29 mouse cellular contexts compared by ENCODE assay signal in the genomic region with DNA sequence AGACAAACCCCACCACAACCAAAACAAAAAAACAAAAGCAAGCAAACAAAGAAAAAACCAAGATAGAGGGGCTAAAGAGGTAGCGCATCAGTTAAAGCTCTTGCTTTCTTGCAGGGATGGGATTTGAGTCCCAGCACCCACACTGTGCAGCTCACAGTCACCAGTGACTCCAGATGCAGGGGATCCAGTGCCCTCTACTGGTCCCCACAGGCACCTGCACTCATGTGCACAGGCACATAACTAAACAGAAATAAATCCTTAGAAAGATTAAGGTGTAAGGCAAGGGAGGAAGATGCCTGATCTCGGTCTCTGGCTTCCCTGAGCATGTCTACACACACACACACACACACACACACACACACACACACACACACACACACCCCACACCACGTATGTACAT.
A peak's percentile ranks its signal among the peaks of the same experiment; 100 is the strongest.
DNase-seq lines count a peak whose midpoint lies in the region; ATAC-seq and TF ChIP-seq lines count a peak whose summit lies in the region.
"Had no signal": no experiment of that assay in that cellular context is flagged by ENCODE, and none has a peak within 500 bp of the region (broad histone marks: within the 10 kb centered on the region; RNA-seq: fewer than 3 reads in every experiment).

No protein-coding gene starts in this region.

- H3K4me3 ChIP-seq in hindbrain, postnatal 0 days (ENCODE audit: low read length): no peak overlapping the region
- H3K4me3 ChIP-seq in hindbrain, embryonic 13.5 days: no peak overlapping the region
- no peak overlapping the region for H3K4me3 ChIP-seq in midbrain, postnatal 0 days (ENCODE audit: low read depth, low read length)
- H3K4me3 ChIP-seq in midbrain, embryonic 10.5 days: no peak overlapping the region
- H3K4me3 ChIP-seq: erythroblast, embryonic 14.5 days; heart, embryonic 13.5 days; hindbrain, embryonic 10.5 days; left cerebral cortex, adult 2 months; limb, embryonic 13.5 days; liver, embryonic 15.5 days; midbrain, embryonic 15.5 days had no signal

- no peak overlapping the region for H3K27ac ChIP-seq in hindbrain, postnatal 0 days
- no peak overlapping the region for H3K27ac ChIP-seq in hindbrain, embryonic 13.5 days
- H3K27ac ChIP-seq in midbrain, postnatal 0 days (ENCODE audit: low read depth, low read length): no peak overlapping the region
- no peak overlapping the region for H3K27ac ChIP-seq in midbrain, embryonic 10.5 days (replicated peaks)
- H3K27ac ChIP-seq: heart, embryonic 13.5 days; hindbrain, embryonic 10.5 days; left cerebral cortex, adult 2 months; limb, embryonic 13.5 days; liver, embryonic 15.5 days; midbrain, embryonic 15.5 days had no signal

- DNase-seq in hindbrain, postnatal 0 days (ENCODE audit: low spot score): no peak
- DNase-seq in midbrain, postnatal 0 days (ENCODE audit: low spot score): no peak
- no peak for DNase-seq in midbrain, embryonic 10.5 days (ENCODE audit: low spot score)
- DNase-seq in ZHBTc4 (ENCODE audit: low read depth, low spot score): peak; percentile 50
- no peak for DNase-seq in retina, postnatal 1 day
- DNase-seq in right cerebral cortex, postnatal 10 days (ENCODE audit: low spot score in 2 of 2): no peak
- DNase-seq: adrenal gland, postnatal 10 days; cerebellum, adult 11-12 months; cerebellum, adult 9-11 months; embryo, embryonic 11 days; gastrocnemius, postnatal 10 days; heart, postnatal 10 days; kidney, adult 11 months; kidney, postnatal 14 days; lung, embryonic 14.5 days; lung, postnatal 14 days; right cerebral cortex, adult 18-20 months; thymus, adult 18-20 months; thymus, postnatal 25 days had no signal

- TF ChIP-seq CTCF in hindbrain, postnatal 0 days (IDR thresholded peaks at IDR 0.05; ENCODE audit: low read depth): peak; percentile 31
- peak; percentile 14; the same call in 1 of the 2 replicates for TF ChIP-seq CTCF in midbrain, postnatal 0 days (IDR thresholded peaks at IDR 0.05)

- H3K9me3 ChIP-seq in hindbrain, postnatal 0 days (ENCODE audit: low read length): no peaks in the 10 kb centered on the region
- no peaks in the 10 kb centered on the region; the same call in 1 of the 2 replicates for H3K9me3 ChIP-seq in hindbrain, embryonic 13.5 days
- H3K9me3 ChIP-seq in midbrain, postnatal 0 days (ENCODE audit: low read length): no peaks in the 10 kb centered on the region
- H3K9me3 ChIP-seq in midbrain, embryonic 10.5 days (replicated peaks): peaks cover 13% of the 10 kb centered on the region
- H3K9me3 ChIP-seq: liver, embryonic 15.5 days; midbrain, embryonic 15.5 days had no signal

- no peaks in the 10 kb centered on the region for H3K36me3 ChIP-seq in hindbrain, postnatal 0 days (ENCODE audit: insufficient read depth, low read length)
- H3K36me3 ChIP-seq in hindbrain, embryonic 13.5 days: no peaks in the 10 kb centered on the region
- H3K36me3 ChIP-seq in midbrain, postnatal 0 days (ENCODE audit: insufficient read depth, low read length): no peaks in the 10 kb centered on the region
- H3K36me3 ChIP-seq in midbrain, embryonic 10.5 days: peaks cover 65% of the 10 kb centered on the region
- H3K36me3 ChIP-seq: liver, embryonic 15.5 days; midbrain, embryonic 15.5 days had no signal

- H3K27me3 ChIP-seq in hindbrain, postnatal 0 days (ENCODE audit: insufficient read depth, low read length): no peaks in the 10 kb centered on the region
- H3K27me3 ChIP-seq in hindbrain, embryonic 13.5 days: no peaks in the 10 kb centered on the region
- no peaks in the 10 kb centered on the region for H3K27me3 ChIP-seq in midbrain, postnatal 0 days (ENCODE audit: insufficient read depth, low read length)
- H3K27me3 ChIP-seq in midbrain, embryonic 10.5 days (ENCODE audit: low read depth, poor library complexity, severe bottlenecking): no peaks in the 10 kb centered on the region
- H3K27me3 ChIP-seq: heart, embryonic 13.5 days; limb, embryonic 13.5 days; liver, embryonic 15.5 days; midbrain, embryonic 15.5 days had no signal

- ATAC-seq in hindbrain, postnatal 0 days: no peak
- ATAC-seq in hindbrain, embryonic 13.5 days (ENCODE audit: low FRiP score): no peak
- ATAC-seq in midbrain, postnatal 0 days (ENCODE audit: low FRiP score): no peak
- ATAC-seq: forebrain, embryonic 16.5 days; hindbrain, embryonic 16.5 days; midbrain, embryonic 15.5 days had no signal

- no peaks in the 10 kb centered on the region for H3K4me1 ChIP-seq in hindbrain, postnatal 0 days (ENCODE audit: insufficient read depth, low read length)
- H3K4me1 ChIP-seq in hindbrain, embryonic 13.5 days (replicated peaks): 0 out of 2 replicates have a peak, but pooled peaks cover 4% of the 10 kb centered on the region
- H3K4me1 ChIP-seq in midbrain, postnatal 0 days (ENCODE audit: insufficient read depth, low read length): 0 out of 2 replicates have a peak, but pooled peaks cover 2% of the 10 kb centered on the region
- no peaks in the 10 kb centered on the region for H3K4me1 ChIP-seq in midbrain, embryonic 10.5 days
- H3K4me1 ChIP-seq: heart, embryonic 13.5 days; hindbrain, embryonic 10.5 days; liver, embryonic 15.5 days; midbrain, embryonic 15.5 days had no signal

- H3K4me2 ChIP-seq in hindbrain, postnatal 0 days (ENCODE audit: low read depth, low read length): no peak overlapping the region
- no peak overlapping the region for H3K4me2 ChIP-seq in hindbrain, embryonic 13.5 days
- H3K4me2 ChIP-seq in midbrain, postnatal 0 days (ENCODE audit: low read depth, low read length, poor library complexity, severe bottlenecking): no peak overlapping the region
- H3K4me2 ChIP-seq: heart, embryonic 13.5 days; limb, embryonic 13.5 days; liver, embryonic 15.5 days; lung, embryonic 14.5 days; midbrain, embryonic 15.5 days had no signal

- no peak overlapping the region for H3K9ac ChIP-seq in hindbrain, postnatal 0 days (replicated peaks; ENCODE audit: low read length)
- H3K9ac ChIP-seq in hindbrain, embryonic 13.5 days: no peak overlapping the region
- H3K9ac ChIP-seq in midbrain, postnatal 0 days (replicated peaks; ENCODE audit: low read length, poor library complexity, severe bottlenecking): no peak overlapping the region
- H3K9ac ChIP-seq: heart, embryonic 13.5 days; limb, embryonic 13.5 days; liver, embryonic 15.5 days; lung, embryonic 14.5 days; midbrain, embryonic 15.5 days had no signal

- WGBS in hindbrain, postnatal 0 days: 93% methylated on average over 3 of the region's 3 CpGs
- 99% methylated on average over 3 of the region's 3 CpGs for WGBS in hindbrain, embryonic 13.5 days
- WGBS in midbrain, postnatal 0 days: 98% methylated on average over 3 of the region's 3 CpGs
- 98% methylated on average over 2 of the region's 3 CpGs for WGBS in midbrain, embryonic 10.5 days
